Mouse (Mus musculus) heart, postnatal 0 days (tissue): Measurements from ENCODE around the gene 3110082I17Rik. TPM values are rescaled to one million over a fixed set of nuclear protein-coding genes. Genes with fewer than 3 reads are reported as not detected.
A peak's percentile ranks its signal among the peaks of the same experiment; 100 is the strongest.

Experiments used
- ATAC-seq: fragments of 200-750 bp; cut with Nextera tagmentation; 2 replicates; pipeline ENCODE4 v1.8.0; 2017; ENCODE audit warnings: low read depth, moderate number of reproducible peaks, moderate library complexity; ENCODE audit not compliant: insufficient read depth
- DNase-seq: peaks from one replicate; pipeline ENCODE4 v3.0.0-alpha.2; 2016; ENCODE audit warnings: low spot score
- H3K27ac ChIP-seq: fragments of 300-500 bp; sonication (generic); 2 replicates; pipeline ENCODE4 v1.5.1; 2014; ENCODE audit warnings: low read depth, mild to moderate bottlenecking
- H3K27me3 ChIP-seq: fragments of 300-500 bp; sonication (generic); 2 replicates; pipeline ENCODE4 v1.6.1; 2014; ENCODE audit warnings: low read length, mixed read lengths; ENCODE audit not compliant: control insufficient read depth, insufficient read depth
- H3K36me3 ChIP-seq: fragments of 300-500 bp; sonication (generic); replicated peaks from 2 replicates; pipeline ENCODE4 v1.6.1; 2014; ENCODE audit warnings: low read length, mixed read lengths; ENCODE audit not compliant: control insufficient read depth, insufficient read depth
- H3K4me1 ChIP-seq: fragments of 300-500 bp; sonication (generic); 2 replicates; pipeline ENCODE4 v1.6.1; 2014; ENCODE audit warnings: antibody characterized with exemption; ENCODE audit not compliant: control insufficient read depth, insufficient read depth
- H3K4me2 ChIP-seq: fragments of 300-500 bp; sonication (generic); 2 replicates; pipeline ENCODE4 v1.6.1; 2014; ENCODE audit warnings: low read depth, mild to moderate bottlenecking, low read length, moderate library complexity
- H3K4me3 ChIP-seq: fragments of 300-500 bp; sonication (generic); 2 replicates; pipeline ENCODE4 v1.5.1; 2014; ENCODE audit warnings: low read depth, low read length
- H3K9ac ChIP-seq: fragments of 300-500 bp; sonication (generic); replicated peaks from 2 replicates; pipeline ENCODE4 v1.6.1; 2014; ENCODE audit warnings: low read depth, low read length, mixed read lengths
- H3K9me3 ChIP-seq: fragments of 300-500 bp; sonication (generic); replicated peaks from 2 replicates; pipeline ENCODE4 v1.6.1; 2016; ENCODE audit warnings: low read length; ENCODE audit not compliant: control insufficient read depth
- CTCF ChIP-seq: IDR thresholded peaks from 2 replicates; pipeline ENCODE4 v1.5.1; 2016; ENCODE audit warnings: antibody characterized with exemption, control low read depth, low read depth
- EP300 ChIP-seq: IDR thresholded peaks from 2 replicates; pipeline ENCODE4 v1.6.1; 2016; ENCODE audit warnings: antibody characterized with exemption, low read depth
- WGBS: fragments of 180-500 bp; shearing (Covaris S2); extraction: QIAGEN DNeasy Blood & Tissue Kit; methylation state at CpG from one replicate; pipeline ENCODE4 v1.1.7; 2014; 5-methylcytosine and 5-hydroxymethylcytosine counted together
- polyA plus RNA-seq: library from polyadenylated mRNA; unstranded; fragments of >200 nt; fragmentation: Nextera tagmentation; extraction: Ambion mirVana; gene quantifications from 2 replicates; pipeline ENCODE4 v1.2.1, GENCODE M21; 2015
- total RNA-seq: library from RNA; depleted of rRNA; stranded (reverse); fragments of >200 nt; gene quantifications from 2 replicates; pipeline ENCODE4 v1.2.3, GENCODE M21; 2014; ENCODE audit warnings: low replicate concordance

The 3110082I17Rik gene
- total and polyA plus RNA-seq, 2 experiments from 2014 or later, result 5.9 to 10.6 TPM

DNA sequence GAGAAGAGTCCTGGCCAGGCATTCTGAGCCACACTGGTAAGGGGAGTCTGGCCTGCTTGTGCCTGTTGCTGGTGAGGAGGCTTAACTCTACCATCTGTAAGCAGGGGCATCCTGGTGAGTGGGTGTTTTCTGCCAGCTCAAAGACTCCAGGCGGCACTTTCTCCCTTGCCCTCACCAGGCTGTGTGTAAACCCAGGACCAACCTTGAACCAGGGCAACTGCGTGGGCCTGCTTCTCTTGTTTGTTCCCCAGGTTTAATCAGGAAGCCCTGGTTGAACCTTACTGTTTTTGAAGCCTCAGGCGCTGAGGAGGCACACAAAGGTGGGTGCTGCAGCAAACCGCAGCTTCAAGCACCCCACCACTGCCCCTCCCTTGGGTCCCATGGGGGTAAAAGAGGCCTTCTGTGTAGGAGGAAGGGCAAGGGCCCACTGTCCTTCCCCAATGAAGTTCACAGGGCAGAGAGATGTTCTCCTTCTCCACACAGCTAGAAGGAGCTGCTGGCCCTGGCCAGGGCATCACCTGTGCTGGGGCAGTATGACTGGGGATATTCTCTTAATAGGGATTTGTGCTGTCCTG is 92.4 kb downstream of the 3110082I17Rik start:
- H3K4me1 ChIP-seq, result peaks cover 26% of the 10 kb centered on the region
- no peaks in the 10 kb centered on the region for H3K27me3 ChIP-seq
- no peak overlapping the region for H3K4me2 ChIP-seq
- H3K36me3 ChIP-seq, result no peaks in the 10 kb centered on the region
- no peaks in the 10 kb centered on the region for H3K9me3 ChIP-seq
- no peak overlapping the region for H3K27ac ChIP-seq
- H3K4me3 ChIP-seq, result no peak overlapping the region
- ATAC-seq, result no peak
- DNase-seq, result no peak
- 84% methylated on average over 4 of the region's 4 CpGs for WGBS
- TF ChIP-seq CTCF (no peak), EP300 (no peak)
- H3K9ac ChIP-seq, result no peak overlapping the region

DNA sequence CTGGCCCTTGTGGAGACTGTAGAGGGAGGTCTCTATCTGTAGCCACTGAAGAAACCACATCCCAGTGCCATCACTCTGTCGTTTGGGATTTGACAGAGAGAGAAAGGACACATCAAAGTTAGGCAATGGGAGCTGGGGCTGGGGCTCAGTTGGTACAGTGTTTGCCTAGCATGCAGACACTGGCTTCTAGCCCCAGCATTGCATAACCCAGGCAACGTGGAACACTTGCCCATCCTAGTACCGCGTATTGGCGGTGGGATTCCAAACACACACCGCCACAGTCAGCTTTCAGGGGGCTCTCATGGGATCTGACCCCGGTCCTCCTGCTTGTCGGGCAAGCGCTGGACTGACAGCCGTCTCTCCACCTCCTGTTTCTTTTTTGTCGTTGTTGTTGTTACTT is 93.8 kb downstream of the 3110082I17Rik start:
- TF ChIP-seq EP300 (no peak), CTCF (no peak)
- ATAC-seq (no peak), DNase-seq (no peak)
- H3K27ac ChIP-seq, result no peak overlapping the region
- no peak overlapping the region for H3K9ac ChIP-seq
- H3K4me3 ChIP-seq, result no peak overlapping the region
- H3K27me3 ChIP-seq, result no peaks in the 10 kb centered on the region
- WGBS, result 78% methylated on average over 11 of the region's 11 CpGs
- H3K4me2 ChIP-seq, result no peak overlapping the region
- no peaks in the 10 kb centered on the region for H3K36me3 ChIP-seq
- H3K9me3 ChIP-seq, result no peaks in the 10 kb centered on the region
- H3K4me1 ChIP-seq, result peaks cover 15% of the 10 kb centered on the region

DNA sequence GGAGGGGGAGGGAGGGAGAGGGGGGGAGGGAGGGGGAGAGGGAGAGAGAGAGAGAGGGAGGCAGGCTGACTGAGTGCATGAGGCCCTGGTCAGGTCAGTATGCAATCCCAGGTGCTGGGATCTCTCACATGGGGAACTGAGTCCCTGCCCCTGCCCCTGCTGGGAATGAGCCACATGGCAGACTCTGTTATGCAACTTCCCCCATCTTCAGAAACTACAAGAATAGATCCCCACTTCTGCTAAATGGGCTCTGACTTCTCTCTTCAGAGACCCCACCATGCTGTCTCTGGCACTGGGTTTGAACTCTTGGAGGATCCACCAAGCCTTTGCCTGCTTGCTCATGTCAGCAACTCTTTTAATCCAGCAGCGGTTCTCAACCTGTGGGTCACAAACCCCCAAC is 94.5 kb downstream of the 3110082I17Rik start:
- no peaks in the 10 kb centered on the region for H3K27me3 ChIP-seq
- no peak for DNase-seq
- H3K9ac ChIP-seq, result no peak overlapping the region
- H3K4me1 ChIP-seq, result peaks cover 8% of the 10 kb centered on the region
- TF ChIP-seq EP300, result no peak
- no peak for TF ChIP-seq CTCF
- 72% methylated on average over 1 of the region's 1 CpGs for WGBS
- no peaks in the 10 kb centered on the region for H3K9me3 ChIP-seq
- no peaks in the 10 kb centered on the region for H3K36me3 ChIP-seq
- no peak overlapping the region for H3K27ac ChIP-seq
- no peak overlapping the region for H3K4me2 ChIP-seq
- no peak for ATAC-seq
- H3K4me3 ChIP-seq, result no peak overlapping the region

DNA sequence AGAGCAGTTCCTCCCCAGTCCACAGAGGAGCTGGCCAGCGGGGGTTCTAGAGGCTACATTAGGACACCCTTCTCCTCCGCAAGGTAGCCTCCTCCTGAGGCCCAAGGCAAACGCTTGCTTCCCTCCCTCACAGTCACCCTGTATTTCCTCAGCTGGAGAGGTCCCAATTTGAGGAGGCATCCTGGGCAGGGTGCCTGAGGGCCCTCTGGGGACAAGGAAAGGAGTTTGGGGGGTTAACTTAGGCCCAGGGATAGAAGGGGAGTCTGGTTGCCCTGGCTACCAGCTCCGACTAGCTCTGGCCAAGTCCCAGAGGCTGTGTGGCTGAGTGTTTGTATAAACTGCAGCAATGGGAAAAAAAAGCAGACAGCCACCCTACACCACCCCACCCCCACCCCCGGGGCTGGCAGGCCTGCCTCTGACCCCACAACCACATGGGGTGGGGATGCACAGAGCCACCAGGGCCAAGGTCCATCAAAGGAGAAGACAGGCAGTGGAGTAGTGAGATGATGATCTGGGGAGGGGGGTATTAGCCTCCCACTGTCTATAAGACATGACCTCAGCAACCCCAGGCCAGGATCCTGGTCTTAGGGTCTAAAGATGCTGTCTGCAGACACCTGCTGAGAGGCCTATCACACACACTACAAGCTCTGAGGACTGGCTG is 95.3 kb downstream of the 3110082I17Rik start:
- H3K4me2 ChIP-seq, result no peak overlapping the region
- no peak for DNase-seq
- H3K27me3 ChIP-seq, result no peaks in the 10 kb centered on the region
- peak; percentile 3; the same call in 1 of the 2 replicates for ATAC-seq
- H3K9me3 ChIP-seq, result no peaks in the 10 kb centered on the region
- H3K9ac ChIP-seq, result no peak overlapping the region
- H3K4me1 ChIP-seq, result 0 out of 2 replicates have a peak, but pooled peaks cover 6% of the 10 kb centered on the region
- peak overlapping the region; percentile 70 for H3K27ac ChIP-seq
- TF ChIP-seq EP300 (no peak), CTCF (no peak)
- no peak overlapping the region for H3K4me3 ChIP-seq
- no peaks in the 10 kb centered on the region for H3K36me3 ChIP-seq
- WGBS, result 48% methylated on average over 5 of the region's 5 CpGs

DNA sequence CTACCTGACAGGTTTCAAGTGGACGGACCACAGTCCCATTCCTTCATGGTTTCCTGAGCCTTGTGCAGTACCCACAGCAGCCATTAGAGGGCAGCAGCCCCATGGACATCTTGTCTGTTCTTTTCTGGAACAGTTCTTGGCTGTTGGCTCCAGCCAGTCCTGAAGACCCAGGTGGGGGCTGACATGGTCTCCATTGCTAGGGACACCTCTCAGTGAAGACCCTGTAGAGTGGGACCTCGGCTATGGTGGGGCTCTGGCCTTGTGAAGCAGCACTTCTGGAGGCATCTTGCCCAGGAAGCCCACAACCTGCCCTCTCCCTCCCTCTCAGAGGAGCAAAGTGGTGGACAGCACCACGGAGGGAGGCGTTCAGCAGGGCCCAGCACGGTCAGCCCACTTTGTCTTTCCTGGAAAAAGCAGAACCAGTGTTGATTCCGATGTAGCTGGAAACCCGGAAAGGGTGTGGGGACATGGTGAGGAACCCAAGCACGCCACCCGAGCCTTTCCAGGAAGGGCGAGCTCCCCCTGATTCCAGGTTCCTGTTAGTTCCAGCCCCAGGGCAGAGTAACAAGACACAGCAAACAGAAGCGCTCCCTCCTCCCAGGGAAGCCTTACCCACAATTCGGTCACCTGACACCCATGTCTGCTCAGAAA is 95.9 kb downstream of the 3110082I17Rik start:
- Histone ChIP-seq H3K9ac (no peak overlapping the region), H3K4me1 (0 out of 2 replicates have a peak, but pooled peaks cover 6% of the 10 kb centered on the region), H3K4me2 (no peak overlapping the region), H3K9me3 (no peaks in the 10 kb centered on the region), H3K36me3 (no peaks in the 10 kb centered on the region), H3K4me3 (no peak overlapping the region), H3K27me3 (no peaks in the 10 kb centered on the region), H3K27ac (peak overlapping the region; percentile 70)
- ATAC-seq, result peak; percentile 66
- WGBS, result 36% methylated on average over 12 of the region's 12 CpGs
- TF ChIP-seq CTCF (peak; percentile 99), EP300 (peak; percentile 63)
- DNase-seq, result peak; percentile 75
